ENCODE assay signal across 8 mouse cellular contexts in genomic region chr7:105602860-105603623, GRCm38 (mm10). TPM values are rescaled to one million over a fixed set of nuclear protein-coding genes. Genes with fewer than 3 reads are reported as not detected.
A peak's percentile ranks its signal among the peaks of the same experiment; 100 is the strongest.
DNase-seq lines count a peak whose midpoint lies in the region; ATAC-seq lines count a peak whose summit lies in the region.

No protein-coding gene starts in this region.

- WGBS in limb, embryonic 10.5 days: 36% methylated on average over 9 of the region's 9 CpGs
- WGBS in midbrain, embryonic 14.5 days: 39% methylated on average over 9 of the region's 9 CpGs

- DNase-seq in spleen, adult 18-20 months: peak; percentile 36 to 66
- DNase-seq in spleen, adult 12 weeks (ENCODE audit: low spot score): no peak
- DNase-seq in embryo, embryonic 11 days: peak; percentile 83
- DNase-seq in heart, adult 18-20 months: peak; percentile 75 to 87
- peak; percentile 88 for DNase-seq in kidney, adult 18-20 months
- DNase-seq in limb, embryonic 10.5 days (ENCODE audit: low spot score): peak; percentile 75
- peak; percentile 79 for DNase-seq in midbrain, embryonic 14.5 days
- DNase-seq in spleen, postnatal 10 days (ENCODE audit: low spot score in 2 of 2): peak; percentile 23 to 72

- H3K9ac ChIP-seq in midbrain, embryonic 14.5 days (replicated peaks; ENCODE audit: low read length): no peak overlapping the region

- no peaks in the 10 kb centered on the region for H3K9me3 ChIP-seq in limb, embryonic 10.5 days (replicated peaks)
- H3K9me3 ChIP-seq in midbrain, embryonic 14.5 days (ENCODE audit: control insufficient read depth, low read length): no peaks in the 10 kb centered on the region

- H3K27me3 ChIP-seq in limb, embryonic 10.5 days (ENCODE audit: low read depth, poor library complexity, severe bottlenecking): no peaks in the 10 kb centered on the region
- no peaks in the 10 kb centered on the region for H3K27me3 ChIP-seq in midbrain, embryonic 14.5 days (ENCODE audit: control insufficient read depth, insufficient read depth, low read length)

- no peaks in the 10 kb centered on the region for H3K4me1 ChIP-seq in limb, embryonic 10.5 days
- no peaks in the 10 kb centered on the region for H3K4me1 ChIP-seq in midbrain, embryonic 14.5 days (ENCODE audit: control insufficient read depth, insufficient read depth, low read length)

- H3K36me3 ChIP-seq in limb, embryonic 10.5 days: no peaks in the 10 kb centered on the region
- H3K36me3 ChIP-seq in midbrain, embryonic 14.5 days (ENCODE audit: control insufficient read depth, insufficient read depth, low read length): no peaks in the 10 kb centered on the region

- H3K4me3 ChIP-seq in limb, embryonic 10.5 days: no peak overlapping the region
- no peak overlapping the region for H3K4me3 ChIP-seq in midbrain, embryonic 14.5 days (replicated peaks; ENCODE audit: low read depth, low read length)

- H3K4me2 ChIP-seq in midbrain, embryonic 14.5 days (ENCODE audit: low read length): no peak overlapping the region

- ATAC-seq in midbrain, embryonic 14.5 days (ENCODE audit: low FRiP score, low TSS enrichment): peak; percentile 43; the same call in 1 of the 2 replicates

- H3K27ac ChIP-seq in limb, embryonic 10.5 days: peak overlapping the region; percentile 53; the same call in 1 of the 2 replicates
- H3K27ac ChIP-seq in midbrain, embryonic 14.5 days (replicated peaks; ENCODE audit: low read depth, low read length): no peak overlapping the region

RNA-seq across cellular contexts. Expression of gene Hpx, which starts 3.1 kb away (rescaled TPM):
- total RNA-seq in heart, adult 18-20 months (2021): not detected
- polyA plus RNA-seq in limb, embryonic 10.5 days (2016; fragmentation: Nextera tagmentation; extraction: Ambion mirVana): 0.48 TPM in 1 of 2 replicates, not detected in the other
- polyA plus RNA-seq in midbrain, embryonic 14.5 days (2014; fragmentation: Nextera tagmentation; extraction: Ambion mirVana): 0.27 and 0.55 TPM in 2 replicates

RNA-seq across cellular contexts. Expression of gene Apbb1, which starts 21.6 kb away (rescaled TPM):
- total RNA-seq in heart, adult 18-20 months (2021): 100 to 1,000 TPM; 119 to 124 TPM
- polyA plus RNA-seq in limb, embryonic 10.5 days (2016; fragmentation: Nextera tagmentation; extraction: Ambion mirVana): 76.9 and 81.9 TPM in 2 replicates
- polyA plus RNA-seq in midbrain, embryonic 14.5 days (2014; fragmentation: Nextera tagmentation; extraction: Ambion mirVana): 227 and 305 TPM in 2 replicates

RNA-seq across cellular contexts. Expression of gene Trim3, which starts 30.3 kb away (rescaled TPM):
- 10 to 100 TPM; 20.7 to 21.3 TPM for total RNA-seq in heart, adult 18-20 months (2021)
- 24.5 and 31.2 TPM in 2 replicates for polyA plus RNA-seq in limb, embryonic 10.5 days (2016; fragmentation: Nextera tagmentation; extraction: Ambion mirVana)
- polyA plus RNA-seq in midbrain, embryonic 14.5 days (2014; fragmentation: Nextera tagmentation; extraction: Ambion mirVana): 68.5 and 69.3 TPM in 2 replicates

RNA-seq across cellular contexts. Expression of gene Timm10b, which starts 36.8 kb away (rescaled TPM):
- total RNA-seq in heart, adult 18-20 months (2021): 10 to 100 TPM; 77.9 to 82.3 TPM
- polyA plus RNA-seq in limb, embryonic 10.5 days (2016; fragmentation: Nextera tagmentation; extraction: Ambion mirVana): 173 and 196 TPM in 2 replicates
- polyA plus RNA-seq in midbrain, embryonic 14.5 days (2014; fragmentation: Nextera tagmentation; extraction: Ambion mirVana): 122 and 165 TPM in 2 replicates

RNA-seq across cellular contexts. Expression of gene Arfip2, which starts 37.2 kb away (rescaled TPM):
- total RNA-seq in heart, adult 18-20 months (2021): 10 to 100 TPM; 11.6 to 12.4 TPM
- 60.0 and 67.4 TPM in 2 replicates for polyA plus RNA-seq in limb, embryonic 10.5 days (2016; fragmentation: Nextera tagmentation; extraction: Ambion mirVana)
- 83.8 and 102 TPM in 2 replicates for polyA plus RNA-seq in midbrain, embryonic 14.5 days (2014; fragmentation: Nextera tagmentation; extraction: Ambion mirVana)
